Mouse (Mus musculus) stomach, postnatal 0 days (tissue): ENCODE measurements around the gene Dram2. TPM values are rescaled to one million over a fixed set of nuclear protein-coding genes. Genes with fewer than 3 reads are reported as not detected.
"Not testable (repeated sequence)": the region's sequence is repeated elsewhere in the genome, so short reads cannot be mapped to it uniquely, and the experiment has no call there.

Experiments used
- ATAC-seq: fragments of 200-750 bp; cut with Nextera tagmentation; 2 replicates; pipeline ENCODE4 v1.8.0; 2017; ENCODE audit not compliant: low FRiP score, low TSS enrichment
- DNase-seq: peaks from one replicate; pipeline ENCODE4 v3.0.0-alpha.2; 2016; ENCODE audit warnings: low spot score
- H3K27ac ChIP-seq: fragments of 300-500 bp; sonication (generic); replicated peaks from 2 replicates; pipeline ENCODE4 v1.5.1; 2014; ENCODE audit warnings: mild to moderate bottlenecking, control low read depth
- H3K27me3 ChIP-seq: fragments of 300-500 bp; sonication (generic); 2 replicates; pipeline ENCODE4 v1.6.1; 2014; ENCODE audit warnings: low read length; ENCODE audit not compliant: control insufficient read depth, insufficient read depth
- H3K36me3 ChIP-seq: fragments of 300-500 bp; sonication (generic); 2 replicates; pipeline ENCODE4 v1.6.1; 2014; ENCODE audit warnings: low read length, mixed read lengths; ENCODE audit not compliant: control insufficient read depth, insufficient read depth
- H3K4me1 ChIP-seq: fragments of 300-500 bp; sonication (generic); replicated peaks from 2 replicates; pipeline ENCODE4 v1.6.1; 2014; ENCODE audit warnings: antibody characterized with exemption; ENCODE audit not compliant: control insufficient read depth, insufficient read depth
- H3K4me2 ChIP-seq: fragments of 300-500 bp; sonication (generic); replicated peaks from 2 replicates; pipeline ENCODE4 v1.6.1; 2014; ENCODE audit warnings: low read depth, mild to moderate bottlenecking, control low read depth, moderate library complexity
- H3K4me3 ChIP-seq: fragments of 300-500 bp; sonication (generic); 2 replicates; pipeline ENCODE4 v1.5.1; 2014; ENCODE audit warnings: low read depth, low read length, control low read depth
- H3K9ac ChIP-seq: fragments of 300-500 bp; sonication (generic); 2 replicates; pipeline ENCODE4 v1.6.1; 2014; ENCODE audit warnings: mild to moderate bottlenecking, low read length, control low read depth, mixed read lengths
- H3K9me3 ChIP-seq: fragments of 300-500 bp; sonication (generic); 2 replicates; pipeline ENCODE4 v1.6.1; 2016; ENCODE audit warnings: low read length; ENCODE audit not compliant: control insufficient read depth
- CTCF ChIP-seq: IDR thresholded peaks from 2 replicates; pipeline ENCODE4 v1.5.1; 2016; ENCODE audit warnings: antibody characterized with exemption, low read depth, mild to moderate bottlenecking, moderate library complexity
- EP300 ChIP-seq: optimal IDR thresholded peaks from 2 replicates; pipeline ENCODE3; 2016; ENCODE audit warnings: antibody characterized with exemption
- WGBS: fragments of 180-500 bp; shearing (Covaris S2); extraction: QIAGEN DNeasy Blood & Tissue Kit; methylation state at CpG from one replicate; pipeline ENCODE4 v1.1.7; 2014; 5-methylcytosine and 5-hydroxymethylcytosine counted together
- polyA plus RNA-seq: library from polyadenylated mRNA; unstranded; fragments of >200 nt; fragmentation: Nextera tagmentation; extraction: Ambion mirVana; gene quantifications from 2 replicates; pipeline ENCODE4 v1.2.1, GENCODE M21; 2015

Dram2 gene
- polyA plus RNA-seq, 1 experiment from 2014 or later, result 90.2 TPM

DNA sequence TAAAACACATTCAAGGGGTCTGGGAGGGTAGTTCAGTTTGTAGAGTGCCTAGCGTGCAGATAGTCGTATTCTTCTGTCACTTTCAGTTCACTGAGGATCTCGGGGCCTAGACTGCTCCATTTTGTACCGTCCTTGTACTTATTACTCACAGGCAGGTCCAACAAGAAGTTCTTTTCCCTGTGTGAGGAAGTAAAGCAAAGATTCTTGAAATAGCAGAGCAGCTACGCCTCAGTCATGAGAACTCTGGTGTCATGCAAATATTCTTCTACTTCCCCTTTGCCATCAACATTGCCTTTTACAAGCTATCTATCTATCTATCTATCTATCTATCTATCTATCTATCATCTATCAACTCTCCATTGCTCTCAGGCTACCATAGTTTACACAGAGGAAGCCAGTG lies 5.8 kb downstream of the Dram2 start:
- no peak for ATAC-seq
- TF ChIP-seq CTCF (no peak), EP300 (no peak)
- H3K36me3 ChIP-seq, result peaks cover 5% of the 10 kb centered on the region; the same call in 1 of the 2 replicates
- no peaks in the 10 kb centered on the region for H3K27me3 ChIP-seq
- no peak overlapping the region for H3K27ac ChIP-seq
- H3K9me3 ChIP-seq, result no peaks in the 10 kb centered on the region
- no peak overlapping the region for H3K4me3 ChIP-seq
- DNase-seq, result no peak
- 0 out of 2 replicates have a peak, but pooled peaks cover 2% of the 10 kb centered on the region for H3K4me1 ChIP-seq
- no peak overlapping the region for H3K4me2 ChIP-seq
- 85% methylated on average over 5 of the region's 5 CpGs for WGBS
- H3K9ac ChIP-seq, result no peak overlapping the region

DNA sequence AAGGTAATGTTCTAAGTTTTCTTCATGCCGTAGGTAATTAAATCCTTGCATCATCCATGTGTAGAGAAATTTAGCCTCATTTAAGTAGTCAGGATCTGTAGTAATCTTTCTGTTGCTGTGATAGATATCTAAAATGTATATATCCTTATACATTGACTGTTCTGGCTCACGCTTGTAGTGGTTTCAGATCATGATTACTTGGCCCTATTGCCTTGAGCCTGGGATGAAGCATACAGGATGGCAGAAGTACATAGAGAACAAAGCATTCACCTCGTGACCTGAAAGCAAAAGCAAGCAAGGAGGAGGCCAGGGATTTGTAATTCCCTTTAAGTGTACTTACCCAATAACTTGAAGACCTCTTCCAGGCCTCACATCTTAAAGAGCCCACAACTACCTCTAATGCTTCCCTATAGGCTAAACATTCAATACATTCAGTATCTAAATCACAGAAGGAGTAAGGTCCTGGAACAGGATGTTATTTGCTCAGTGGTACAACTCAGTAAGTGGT lies 8.2 kb downstream of the Dram2 start:
- DNase-seq (no peak), ATAC-seq (no peak)
- H3K4me3 ChIP-seq, result no peak overlapping the region
- H3K4me1 ChIP-seq, result no peaks in the 10 kb centered on the region
- no peaks in the 10 kb centered on the region for H3K9me3 ChIP-seq
- WGBS, result 85% methylated on average over 3 of the region's 3 CpGs
- no peak overlapping the region for H3K4me2 ChIP-seq
- no peak for TF ChIP-seq CTCF
- H3K27me3 ChIP-seq, result no peaks in the 10 kb centered on the region
- no peak overlapping the region for H3K27ac ChIP-seq
- H3K9ac ChIP-seq, result no peak overlapping the region
- peaks cover 5% of the 10 kb centered on the region; the same call in 1 of the 2 replicates for H3K36me3 ChIP-seq

DNA sequence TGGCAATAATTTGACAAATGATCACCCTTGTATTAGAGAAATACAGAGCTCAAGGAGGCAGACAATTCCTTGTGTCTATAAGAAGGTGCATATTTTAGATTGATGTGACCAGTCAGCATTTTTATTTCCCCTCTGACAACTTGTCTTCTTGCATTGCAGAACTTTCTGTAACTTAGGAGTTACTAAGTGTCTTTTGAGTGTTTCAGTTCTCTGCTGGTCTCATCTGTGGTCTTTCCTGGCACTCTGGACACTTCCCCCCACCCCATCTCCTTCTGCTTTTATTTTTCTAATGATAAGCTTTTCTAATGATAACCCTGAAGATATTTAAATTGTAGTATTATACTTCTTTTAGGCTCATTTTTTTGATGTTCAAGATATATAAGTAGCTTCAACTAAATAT lies 10.7 kb downstream of the Dram2 start:
- no peak for ATAC-seq

DNA sequence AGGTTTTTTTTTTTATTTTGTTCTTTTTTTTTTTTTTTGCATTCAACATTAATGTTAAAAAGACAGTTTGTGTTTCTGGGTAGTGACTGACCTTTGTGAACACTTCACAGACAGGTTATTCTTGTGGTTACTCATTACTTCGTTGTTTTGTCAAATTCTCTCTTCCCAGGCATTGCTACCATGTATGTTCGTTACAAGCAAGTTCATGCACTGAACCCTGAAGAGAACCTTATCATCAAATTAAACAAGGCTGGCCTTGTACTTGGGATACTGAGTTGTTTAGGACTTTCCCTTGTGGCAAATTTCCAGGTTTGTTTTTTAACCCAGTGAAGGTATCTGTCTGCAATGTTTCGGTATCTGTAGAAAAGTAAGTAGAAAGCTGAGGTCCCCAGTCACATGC lies 18.3 kb downstream of the Dram2 start:
- ATAC-seq (no peak), DNase-seq (no peak)
- no peak overlapping the region for H3K9ac ChIP-seq
- no peak overlapping the region for H3K4me3 ChIP-seq
- WGBS, result 84% methylated on average over 3 of the region's 3 CpGs
- no peaks in the 10 kb centered on the region for H3K9me3 ChIP-seq
- H3K4me1 ChIP-seq, result no peaks in the 10 kb centered on the region
- no peaks in the 10 kb centered on the region for H3K27me3 ChIP-seq
- no peak overlapping the region for H3K27ac ChIP-seq
- H3K36me3 ChIP-seq, result peaks cover 2% of the 10 kb centered on the region; the same call in 1 of the 2 replicates
- TF ChIP-seq EP300 (no peak), CTCF (no peak)
- no peak overlapping the region for H3K4me2 ChIP-seq

More for the DNA sequence above, 10.7 kb downstream of the Dram2 start:
- no peak overlapping the region for H3K9ac ChIP-seq
- TF ChIP-seq CTCF (no peak), EP300 (no peak)
- no peak overlapping the region for H3K4me2 ChIP-seq
- DNase-seq, result no peak
- no peaks in the 10 kb centered on the region for H3K27me3 ChIP-seq
- no peaks in the 10 kb centered on the region for H3K9me3 ChIP-seq
- H3K4me1 ChIP-seq, result no peaks in the 10 kb centered on the region
- H3K4me3 ChIP-seq, result no peak overlapping the region
- no peak overlapping the region for H3K27ac ChIP-seq
- 0 out of 2 replicates have a peak, but pooled peaks cover 2% of the 10 kb centered on the region for H3K36me3 ChIP-seq

DNA sequence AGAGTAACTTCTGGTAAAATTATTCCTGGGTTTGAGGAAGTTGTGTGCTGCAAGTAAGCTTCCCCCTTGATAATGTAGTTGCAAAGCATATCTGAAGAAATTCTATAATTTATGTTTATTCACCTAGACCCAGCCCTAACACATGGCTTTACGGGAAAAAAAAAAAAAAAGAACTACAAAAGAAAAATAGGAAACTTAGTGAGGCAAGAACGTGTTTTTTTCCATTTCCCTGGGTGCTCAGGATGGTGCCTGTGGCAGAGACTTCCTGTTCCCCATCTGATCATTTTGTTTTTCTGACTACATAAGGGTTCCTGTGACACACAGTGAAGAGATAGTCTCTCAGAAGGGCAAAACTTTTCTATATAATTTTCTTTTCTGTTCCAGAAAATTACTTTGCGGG lies 25.6 kb downstream of the Dram2 start:
- no peaks in the 10 kb centered on the region for H3K4me1 ChIP-seq
- H3K4me2 ChIP-seq, result no peak overlapping the region
- H3K27me3 ChIP-seq, result no peaks in the 10 kb centered on the region
- WGBS, result 85% methylated on average over 3 of the region's 3 CpGs
- H3K9ac ChIP-seq, result no peak overlapping the region
- no peak overlapping the region for H3K4me3 ChIP-seq
- DNase-seq (no peak), ATAC-seq (no peak)
- no peaks in the 10 kb centered on the region for H3K9me3 ChIP-seq
- H3K27ac ChIP-seq, result no peak overlapping the region
- peaks cover 2% of the 10 kb centered on the region; the same call in 1 of the 2 replicates for H3K36me3 ChIP-seq
- TF ChIP-seq CTCF (no peak), EP300 (no peak)

DNA sequence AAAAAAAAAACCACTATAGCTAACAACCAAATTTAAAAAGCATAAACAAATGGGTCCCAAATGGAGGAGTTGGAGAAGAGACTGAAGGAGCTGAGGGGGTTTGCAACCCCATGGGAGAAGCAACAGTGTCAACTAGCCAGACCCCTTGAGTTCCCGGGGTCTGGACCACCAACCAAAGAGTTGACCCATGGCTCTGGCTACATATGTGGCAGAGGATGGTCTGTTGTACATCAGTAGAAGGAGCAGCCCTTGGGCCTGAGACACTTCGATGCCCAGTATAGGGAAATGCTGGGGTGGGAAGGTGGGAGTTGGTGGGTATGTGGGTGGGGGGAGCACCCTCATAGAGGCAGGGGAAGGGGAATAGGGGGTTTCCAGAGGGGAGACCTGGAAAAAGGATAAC lies 31.7 kb downstream of the Dram2 start:
- Histone ChIP-seq H3K4me1 (no peaks in the 10 kb centered on the region), H3K27me3 (no peaks in the 10 kb centered on the region), H3K27ac (no peak overlapping the region), H3K4me2 (no peak overlapping the region), H3K9me3 (no peaks in the 10 kb centered on the region), H3K36me3 (no peaks in the 10 kb centered on the region), H3K9ac (no peak overlapping the region), H3K4me3 (no peak overlapping the region)
- TF ChIP-seq EP300, result no peak
- no peak for TF ChIP-seq CTCF
- DNase-seq (no peak), ATAC-seq (no peak)
- 89% methylated on average over 2 of the region's 2 CpGs for WGBS

DNA sequence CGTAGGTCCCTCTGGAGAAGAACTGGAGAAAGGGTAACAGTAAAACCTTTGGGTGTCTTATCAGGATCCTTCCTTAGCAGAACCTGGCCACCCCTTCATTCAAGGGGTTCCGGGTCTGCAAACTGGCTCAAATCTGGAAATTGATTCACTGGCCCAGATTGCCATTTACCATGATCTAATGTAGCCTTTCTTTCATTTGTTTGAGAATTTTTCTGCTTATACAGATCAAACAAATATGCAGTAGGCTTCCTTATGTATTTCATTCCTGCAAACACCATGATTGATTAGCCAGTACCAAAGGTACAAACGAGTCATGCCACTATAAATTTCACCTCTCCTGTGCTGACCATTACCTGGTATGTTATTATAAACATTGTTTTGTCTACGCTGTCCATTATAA lies 46.0 kb downstream of the Dram2 start:
- not testable (repeated sequence) for ATAC-seq, H3K4me2 ChIP-seq, H3K27ac ChIP-seq, H3K9me3 ChIP-seq, H3K4me3 ChIP-seq, H3K27me3 ChIP-seq, H3K36me3 ChIP-seq, DNase-seq, H3K9ac ChIP-seq, H3K4me1 ChIP-seq
- 75% methylated on average over 4 of the region's 4 CpGs for WGBS
